In genomic region chr9:57761563-57762551, GRCm38 (mm10) we compare ENCODE assay signal across 8 mouse cellular contexts. TPM values are rescaled to one million over a fixed set of nuclear protein-coding genes. Genes with fewer than 3 reads are reported as not detected.
A peak's percentile ranks its signal among the peaks of the same experiment; 100 is the strongest.
DNase-seq lines count a peak whose midpoint lies in the region; ATAC-seq and TF ChIP-seq lines count a peak whose summit lies in the region.

No protein-coding gene starts in this region.

- intact Hi-C loops in heart, postnatal 36 days (cut with DNase I), result loop anchor here (5.0 to 10.0 kb wide), 3 partner anchors 150 to 493 kb away; partner anchors contain the start of genes Stoml1 and Ubl7

- DNase-seq in heart, postnatal 36 days, result no peak
- DNase-seq in cerebellum, adult 9-10 months, result peak; percentile 62
- no peak for DNase-seq in hindbrain, postnatal 0 days (ENCODE audit: low spot score)
- no peak for DNase-seq in liver, postnatal 0 days
- no peak for DNase-seq in spleen, postnatal 14 days (ENCODE audit: low spot score in 2 of 2)
- DNase-seq in ovary, postnatal 36 days (ENCODE audit: low spot score), result no peak
- DNase-seq in urinary bladder, postnatal 4 days (ENCODE audit: low spot score in 2 of 2), result no peak

- ATAC-seq in heart, embryonic 16.5 days (replicated peaks; ENCODE audit: extremely low read depth, insufficient read depth, low FRiP score), result no peak
- no peak for ATAC-seq in hindbrain, postnatal 0 days
- ATAC-seq in liver, postnatal 0 days, result no peak

- no peaks in the 10 kb centered on the region for H3K27me3 ChIP-seq in heart, embryonic 16.5 days (ENCODE audit: control insufficient read depth, insufficient read depth, low read length)
- no peaks in the 10 kb centered on the region for H3K27me3 ChIP-seq in hindbrain, postnatal 0 days (ENCODE audit: insufficient read depth, low read length)
- no peaks in the 10 kb centered on the region for H3K27me3 ChIP-seq in liver, postnatal 0 days (ENCODE audit: insufficient read depth, low read length)

- H3K27ac ChIP-seq in heart, embryonic 16.5 days (ENCODE audit: low read length), result peak overlapping the region; percentile 38; the same call in 1 of the 2 replicates
- H3K27ac ChIP-seq in hindbrain, postnatal 0 days, result no peak overlapping the region
- peak overlapping the region; percentile 99 for H3K27ac ChIP-seq in liver, postnatal 0 days (ENCODE audit: low read depth)

- 84% methylated on average over 13 of the region's 13 CpGs for WGBS in heart, embryonic 16.5 days
- 95% methylated on average over 13 of the region's 13 CpGs for WGBS in hindbrain, postnatal 0 days
- 91% methylated on average over 13 of the region's 13 CpGs for WGBS in liver, postnatal 0 days (ENCODE audit: insufficient replicate concordance)

- TF ChIP-seq EP300 in liver, postnatal 0 days (IDR thresholded peaks at IDR 0.05; ENCODE audit: low read depth), result no peak

- H3K4me2 ChIP-seq in heart, embryonic 16.5 days (ENCODE audit: low read depth, low read length), result peak overlapping the region; percentile 94
- H3K4me2 ChIP-seq in hindbrain, postnatal 0 days (ENCODE audit: low read depth, low read length), result peak overlapping the region; percentile 94
- H3K4me2 ChIP-seq in liver, postnatal 0 days (ENCODE audit: low read depth, low read length), result peak overlapping the region; percentile 94

- peak overlapping the region; percentile 91; the same call in 1 of the 2 replicates for H3K4me3 ChIP-seq in heart, embryonic 16.5 days (ENCODE audit: low read length)
- H3K4me3 ChIP-seq in hindbrain, postnatal 0 days (ENCODE audit: low read length), result no peak overlapping the region
- peak overlapping the region; percentile 89 for H3K4me3 ChIP-seq in liver, postnatal 0 days (ENCODE audit: low read depth, low read length)

- peaks cover 44% of the 10 kb centered on the region for H3K4me1 ChIP-seq in heart, embryonic 16.5 days (ENCODE audit: control insufficient read depth, insufficient read depth, low read length)
- peaks cover 31% of the 10 kb centered on the region for H3K4me1 ChIP-seq in hindbrain, postnatal 0 days (ENCODE audit: insufficient read depth, low read length)
- H3K4me1 ChIP-seq in liver, postnatal 0 days (ENCODE audit: insufficient read depth), result peaks cover 66% of the 10 kb centered on the region

- no peaks in the 10 kb centered on the region for H3K9me3 ChIP-seq in heart, embryonic 16.5 days (replicated peaks; ENCODE audit: control insufficient read depth, low read length)
- no peaks in the 10 kb centered on the region for H3K9me3 ChIP-seq in hindbrain, postnatal 0 days (ENCODE audit: low read length)
- no peaks in the 10 kb centered on the region for H3K9me3 ChIP-seq in liver, postnatal 0 days (ENCODE audit: low read length)

- H3K36me3 ChIP-seq in heart, embryonic 16.5 days (ENCODE audit: control insufficient read depth, insufficient read depth), result peaks cover 39% of the 10 kb centered on the region
- H3K36me3 ChIP-seq in hindbrain, postnatal 0 days (ENCODE audit: insufficient read depth, low read length), result peaks cover 33% of the 10 kb centered on the region
- peaks cover 55% of the 10 kb centered on the region for H3K36me3 ChIP-seq in liver, postnatal 0 days (replicated peaks; ENCODE audit: insufficient read depth, low read length)

- H3K9ac ChIP-seq in heart, embryonic 16.5 days (ENCODE audit: low read length), result peak overlapping the region; percentile 12
- H3K9ac ChIP-seq in hindbrain, postnatal 0 days (replicated peaks; ENCODE audit: low read length), result peak overlapping the region; percentile 99; the same call in 1 of the 2 replicates
- H3K9ac ChIP-seq in liver, postnatal 0 days (replicated peaks), result peak overlapping the region; percentile 98

- no peak for TF ChIP-seq CTCF in hindbrain, postnatal 0 days (IDR thresholded peaks at IDR 0.05; ENCODE audit: low read depth)
- TF ChIP-seq CTCF in liver, postnatal 0 days (IDR thresholded peaks at IDR 0.05; ENCODE audit: low read depth), result no peak

RNA-seq across cellular contexts. Expression of gene Clk3, which starts 3.8 kb away (rescaled TPM):
- polyA plus RNA-seq in heart, embryonic 16.5 days (2015; fragmentation: Nextera tagmentation; extraction: Ambion mirVana), result 57.9 and 67.5 TPM in 2 replicates
- total RNA-seq in heart, postnatal 36 days (2021), result 10 to 100 TPM; 29.4 to 39.8 TPM
- 76.3 and 83.7 TPM in 2 replicates for total RNA-seq in hindbrain, postnatal 0 days (2014; rRNA removed)
- polyA plus RNA-seq in hindbrain, postnatal 0 days (2015; fragmentation: Nextera tagmentation; extraction: Ambion mirVana), result 48.8 and 52.7 TPM in 2 replicates
- 40.2 and 40.4 TPM in 2 replicates for polyA plus RNA-seq in liver, postnatal 0 days (2015; fragmentation: Nextera tagmentation; extraction: Ambion mirVana)

RNA-seq across cellular contexts. Expression of gene Edc3, which starts 53.5 kb away (rescaled TPM):
- polyA plus RNA-seq in heart, embryonic 16.5 days (2015; fragmentation: Nextera tagmentation; extraction: Ambion mirVana), result 18.2 and 19.5 TPM in 2 replicates
- 1 to 10 TPM; 5.0 to 5.2 TPM for total RNA-seq in heart, postnatal 36 days (2021)
- 10.2 and 10.3 TPM in 2 replicates for total RNA-seq in hindbrain, postnatal 0 days (2014; rRNA removed)
- 23.2 and 25.4 TPM in 2 replicates for polyA plus RNA-seq in hindbrain, postnatal 0 days (2015; fragmentation: Nextera tagmentation; extraction: Ambion mirVana)
- polyA plus RNA-seq in liver, postnatal 0 days (2015; fragmentation: Nextera tagmentation; extraction: Ambion mirVana), result 9.9 and 13.2 TPM in 2 replicates

Comparison
In these comparisons a context has a peak if more than half of its experiments do, and no peak if none do; other contexts are left out.
1. H3K9ac ChIP-seq: peak in every context shown above with its lines; median percentile 99 in hindbrain, postnatal 0 days; 98 in liver, postnatal 0 days; 12 in heart, embryonic 16.5 days.